Mouse (Mus musculus) ZHBTc4 (cell line): ENCODE measurements around the gene Prr7.

Experiments used
- DNase-seq: peaks from one replicate; pipeline ENCODE4 v3.0.0-alpha.2; 2011; ENCODE audit warnings: low read depth, low spot score

Prr7 gene

DNA sequence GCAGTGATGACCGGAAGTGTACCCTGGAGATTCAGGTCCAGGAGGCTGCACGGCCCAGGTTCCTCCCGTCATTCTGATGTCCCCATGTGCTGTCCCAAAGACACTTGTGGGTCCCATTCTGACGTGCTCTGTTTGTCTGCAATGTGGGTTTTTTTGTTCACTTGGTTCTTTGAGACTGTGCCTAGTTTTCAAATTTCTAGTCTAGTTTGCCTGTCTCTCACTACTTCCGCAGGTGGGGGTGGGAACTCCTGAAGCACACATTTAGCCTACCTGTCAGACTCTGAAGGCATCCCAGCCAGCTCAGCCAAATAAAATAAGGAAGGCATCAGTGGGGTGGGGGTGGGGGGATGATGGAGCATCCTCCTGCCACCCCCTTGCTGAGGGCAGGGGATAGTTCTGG is 15.9 kb upstream of the Prr7 start:
- DNase-seq, result no peak

GRCm38 (mm10) chr13:55449205-55449604 is 14.9 kb upstream of the Prr7 start:
- DNase-seq, result no peak

- no peak for DNase-seq
These were observed 14.2 kb upstream of the Prr7 start for GRCm38 (mm10) chr13:55449679-55450441.

DNA sequence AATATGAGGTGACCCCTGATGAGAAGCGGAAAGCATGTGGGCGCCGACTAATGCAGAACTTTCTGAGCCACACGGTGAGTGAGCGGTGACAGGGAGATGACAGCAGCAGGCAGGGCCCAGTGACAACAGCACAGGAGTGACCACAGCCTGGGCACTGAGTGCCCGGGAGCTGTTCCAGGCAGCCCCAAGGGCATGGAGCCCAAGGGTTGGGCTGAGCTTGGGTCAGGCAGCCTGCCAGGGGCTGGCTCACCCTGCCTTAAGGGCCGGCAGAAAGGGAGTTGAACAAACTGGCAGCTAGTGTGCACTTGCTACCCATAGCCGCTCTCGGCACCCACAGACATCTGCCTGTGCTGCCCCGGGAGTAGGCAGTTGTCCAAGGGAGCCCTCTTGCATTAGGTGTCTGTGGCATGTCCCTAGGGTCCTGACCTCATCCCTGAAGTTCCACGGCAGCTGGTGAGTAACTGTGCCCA is 13.5 kb upstream of the Prr7 start:
- no peak for DNase-seq

DNA sequence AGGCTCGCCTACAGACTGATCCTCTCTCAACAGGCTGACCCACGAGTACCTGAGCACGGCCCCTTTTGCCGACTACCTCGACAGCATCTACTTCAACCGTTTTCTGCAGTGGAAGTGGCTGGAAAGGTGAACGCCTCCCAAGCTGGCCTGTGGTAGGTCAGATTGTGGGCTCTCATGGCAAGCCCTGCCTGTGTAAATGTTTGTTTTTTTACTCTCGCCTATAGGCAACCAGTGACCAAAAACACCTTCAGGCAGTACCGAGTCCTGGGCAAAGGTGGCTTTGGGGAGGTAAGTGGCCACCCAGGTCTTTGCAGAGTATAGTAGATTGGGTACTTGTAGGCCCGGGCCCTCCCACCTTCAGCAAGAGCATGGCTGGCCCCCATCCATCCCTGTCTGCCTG is 12.8 kb upstream of the Prr7 start:
- DNase-seq, result no peak

DNA sequence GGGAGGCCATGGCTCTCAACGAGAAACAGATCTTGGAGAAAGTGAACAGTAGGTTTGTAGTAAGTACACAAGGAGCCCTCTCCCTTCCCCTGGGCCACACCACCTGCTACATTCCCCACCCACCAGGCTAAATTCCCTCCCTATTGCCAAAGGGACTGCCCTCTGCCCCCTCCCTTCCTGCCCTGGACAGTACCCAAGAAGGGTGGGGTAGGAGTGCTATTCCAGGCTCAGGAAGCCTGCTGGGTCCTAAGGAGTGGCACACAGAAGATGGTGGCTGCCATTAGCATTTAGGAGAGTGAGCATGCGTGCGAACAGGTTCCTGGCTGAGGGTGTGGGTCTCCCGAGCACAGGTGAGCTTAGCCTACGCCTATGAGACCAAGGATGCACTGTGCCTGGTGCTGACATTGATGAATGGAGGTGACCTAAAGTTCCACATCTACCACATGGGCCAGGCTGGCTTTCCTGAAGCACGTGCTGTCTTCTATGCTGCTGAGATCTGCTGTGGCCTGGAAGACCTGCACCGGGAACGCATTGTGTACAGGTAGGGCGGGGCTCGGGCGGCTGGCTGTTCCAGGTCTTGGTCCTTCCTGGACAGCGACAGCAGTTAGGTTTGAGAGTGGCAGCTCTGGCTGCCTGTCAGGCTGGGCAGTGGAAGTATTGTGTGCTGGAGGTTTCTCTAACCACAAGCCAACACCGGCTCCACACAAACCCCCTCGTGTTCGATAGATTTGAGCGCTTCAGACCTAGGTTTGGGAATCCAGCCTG is 12.1 kb upstream of the Prr7 start:
- no peak for DNase-seq

GRCm38 (mm10) chr13:55462965-55463364 is 1.1 kb upstream of the Prr7 start:
- no peak for DNase-seq

- no peak for DNase-seq
These were observed 554 bp upstream of the Prr7 start for GRCm38 (mm10) chr13:55463399-55464026.

GRCm38 (mm10) chr13:55465184-55465583 is 1.1 kb downstream of the Prr7 start:
- DNase-seq, result no peak

DNA sequence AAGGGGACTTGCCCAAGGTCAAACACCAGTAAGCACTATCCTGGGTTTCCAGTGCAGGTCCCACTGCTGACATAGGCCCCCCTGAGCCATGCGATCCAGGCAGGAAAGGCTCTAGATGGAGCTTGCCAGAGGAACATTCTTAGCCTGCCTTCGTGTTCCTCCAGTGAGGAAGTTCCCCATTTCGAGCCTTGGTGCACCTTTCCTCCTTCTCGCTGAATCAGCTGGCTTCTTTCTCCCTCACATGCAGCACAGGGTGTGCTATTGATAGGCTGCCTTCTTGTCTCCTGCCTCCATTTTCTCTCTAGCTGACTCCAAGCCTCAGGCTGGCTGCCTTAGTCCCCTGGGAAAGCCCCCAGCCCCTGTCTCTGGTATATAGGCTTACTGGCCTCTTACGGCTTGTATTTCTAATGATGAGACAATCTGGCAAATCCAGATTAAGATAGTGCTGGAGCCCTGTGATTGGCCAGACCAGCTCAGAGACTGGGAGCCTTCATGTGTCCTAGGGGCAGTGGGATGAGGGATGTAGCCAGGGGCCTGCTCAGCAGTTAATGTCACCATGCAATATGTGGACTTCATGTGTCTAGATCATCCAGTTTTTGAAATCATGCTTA is 1.9 kb downstream of the Prr7 start:
- no peak for DNase-seq

GRCm38 (mm10) chr13:55468851-55469560 is 4.9 kb downstream of the Prr7 start:
- DNase-seq, result no peak

GRCm38 (mm10) chr13:55470372-55470771 is 6.3 kb downstream of the Prr7 start:
- DNase-seq, result no peak

- DNase-seq, result peak; percentile 91
These were observed 7.2 kb downstream of the Prr7 start for GRCm38 (mm10) chr13:55471156-55471818.

- no peak for DNase-seq
These were observed 7.7 kb downstream of the Prr7 start for GRCm38 (mm10) chr13:55471819-55472131.

GRCm38 (mm10) chr13:55472132-55473022 is 8.3 kb downstream of the Prr7 start:
- peak; percentile 77 for DNase-seq

- peak; percentile 61 for DNase-seq
These were observed 9.2 kb downstream of the Prr7 start for GRCm38 (mm10) chr13:55473076-55473831.

- no peak for DNase-seq
These were observed 9.9 kb downstream of the Prr7 start for GRCm38 (mm10) chr13:55473961-55474360.

DNA sequence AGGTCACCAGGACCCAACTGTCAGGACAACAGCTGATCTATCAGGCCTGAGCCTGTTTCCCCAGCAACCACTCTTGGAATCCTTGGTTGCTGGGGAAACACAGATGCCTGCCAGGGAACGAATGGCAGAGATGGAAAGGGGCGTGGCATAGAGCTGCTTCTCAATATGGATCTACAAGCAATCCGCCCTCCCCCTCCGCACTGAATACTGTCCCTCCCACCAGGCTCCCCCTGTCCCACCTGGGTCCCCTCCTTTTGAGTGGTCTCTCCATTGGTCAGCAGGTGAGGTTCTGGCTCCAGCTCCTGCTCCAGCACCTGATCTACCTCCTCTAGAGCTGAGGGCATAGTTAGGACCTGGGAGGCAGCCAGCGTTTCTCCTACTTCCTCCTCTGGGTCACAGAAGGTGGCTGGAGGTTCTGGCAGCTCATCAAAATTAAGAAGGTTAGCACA is 10.6 kb downstream of the Prr7 start:
- DNase-seq, result peak; percentile 43

GRCm38 (mm10) chr13:55475750-55476149 is 11.7 kb downstream of the Prr7 start:
- no peak for DNase-seq
